Mouse (Mus musculus) liver, embryonic 14.5 days (tissue): ENCODE results near the gene Mup20. TPM values are rescaled to one million over a fixed set of nuclear protein-coding genes. Genes with fewer than 3 reads are reported as not detected.
"Not testable (repeated sequence)": the region's sequence is repeated elsewhere in the genome, so short reads cannot be mapped to it uniquely, and the experiment has no call there.

Experiments
- ATAC-seq: fragments of 200-750 bp; cut with Nextera tagmentation; 2 replicates; pipeline ENCODE4 v1.8.0; 2017; ENCODE audit warnings: moderate number of reproducible peaks, mild to moderate bottlenecking, moderate library complexity; ENCODE audit not compliant: insufficient read depth
- DNase-seq, 3 experiments: peaks; one replicate each; pipeline ENCODE4 v3.0.0-alpha.2; 2012 to 2013; ENCODE audit warnings: low read depth in 3 of 3, low spot score in 3 of 3
- H3K27ac ChIP-seq: fragments of 300-500 bp; sonication (generic); 2 replicates; pipeline ENCODE4 v1.5.1; 2014; ENCODE audit warnings: moderate library complexity, mild to moderate bottlenecking, control low read depth, inconsistent platforms
- H3K27me3 ChIP-seq: fragments of 300-500 bp; sonication (generic); 2 replicates; pipeline ENCODE4 v1.6.1; 2014; ENCODE audit warnings: mild to moderate bottlenecking, low read length, moderate library complexity; ENCODE audit not compliant: control insufficient read depth, insufficient read depth
- H3K36me3 ChIP-seq: fragments of 300-500 bp; sonication (generic); replicated peaks from 2 replicates; pipeline ENCODE4 v1.6.1; 2014; ENCODE audit warnings: low read depth; ENCODE audit not compliant: control insufficient read depth, insufficient read depth
- H3K4me1 ChIP-seq, 2 experiments: fragments of 200-500 bp in 1 of 2; fragments of 300-500 bp in 1 of 2; sonication (generic) in 1 of 2; replicated peaks; 2 replicates each; pipeline ENCODE4 v1.6.1; 2012 to 2014; ENCODE audit warnings: antibody characterized with exemption in 1 of 2, inconsistent platforms in 1 of 2, low read length in 1 of 2; ENCODE audit not compliant: control insufficient read depth in 2 of 2, insufficient read depth in 2 of 2
- H3K4me2 ChIP-seq: fragments of 300-500 bp; sonication (generic); 2 replicates; pipeline ENCODE4 v1.6.1; 2014; ENCODE audit warnings: low read depth, mild to moderate bottlenecking, control low read depth, moderate library complexity
- H3K4me3 ChIP-seq, 2 experiments: fragments of 200-500 bp in 1 of 2; fragments of 300-500 bp in 1 of 2; sonication (generic) in 1 of 2; 2 replicates each; pipeline ENCODE4 v1.5.1; 2012 to 2014; ENCODE audit warnings: low read depth in 2 of 2, low read length in 2 of 2, mild to moderate bottlenecking in 2 of 2, control low read depth in 1 of 2, inconsistent platforms in 1 of 2, moderate library complexity in 1 of 2; ENCODE audit not compliant: insufficient read depth in 1 of 2
- H3K9ac ChIP-seq: fragments of 300-500 bp; sonication (generic); replicated peaks from 2 replicates; pipeline ENCODE4 v1.6.1; 2014; ENCODE audit warnings: mild to moderate bottlenecking, control low read depth, moderate library complexity
- H3K9me3 ChIP-seq: fragments of 300-500 bp; sonication (generic); 2 replicates; pipeline ENCODE4 v1.6.1; 2016; ENCODE audit warnings: low read length, mixed read lengths; ENCODE audit not compliant: control insufficient read depth
- CTCF ChIP-seq: IDR thresholded peaks from 2 replicates; pipeline ENCODE4 v1.5.1; 2016; ENCODE audit warnings: antibody characterized with exemption, low read depth, control low read depth
- EP300 ChIP-seq: IDR thresholded peaks from 2 replicates; pipeline ENCODE4 v1.6.1; 2016; ENCODE audit warnings: antibody characterized with exemption, low read depth
- WGBS: fragments of 180-500 bp; shearing (Covaris S2); extraction: QIAGEN DNeasy Blood & Tissue Kit; methylation state at CpG from one replicate; pipeline ENCODE4 v1.1.7; 2014; ENCODE audit not compliant: insufficient replicate concordance; 5-methylcytosine and 5-hydroxymethylcytosine counted together
- polyA plus RNA-seq, 2 experiments: library from polyadenylated mRNA; depleted of rRNA in 1 of 2; stranded (reverse) in 1 of 2; unstranded in 1 of 2; fragments of >200 nt; fragmentation: Nextera tagmentation in 1 of 2; extraction: Ambion mirVana in 1 of 2; gene quantifications; 2 replicates each; pipeline versions ENCODE4 v1.2.1 to v1.2.3; 2012 to 2014

Gene Mup20
- polyA plus RNA-seq, 2 experiments = not detected

- no peak for TF ChIP-seq CTCF
- TF ChIP-seq EP300 = no peak
- H3K9me3 ChIP-seq = no peaks in the 10 kb centered on the region
- H3K27ac ChIP-seq = no peak overlapping the region
- 53% methylated on average over 1 of the region's 1 CpGs for WGBS
- H3K4me1 ChIP-seq = no peaks in the 10 kb centered on the region
- no peak overlapping the region for H3K9ac ChIP-seq
- DNase-seq = no peak
- H3K4me3 ChIP-seq = no peak overlapping the region
- H3K4me2 ChIP-seq = no peak overlapping the region
- no peaks in the 10 kb centered on the region for H3K36me3 ChIP-seq
- no peaks in the 10 kb centered on the region for H3K27me3 ChIP-seq
- ATAC-seq = no peak
These were observed 27.7 kb downstream of the Mup20 start for GRCm38 (mm10) chr4:62026281-62026680.

DNA sequence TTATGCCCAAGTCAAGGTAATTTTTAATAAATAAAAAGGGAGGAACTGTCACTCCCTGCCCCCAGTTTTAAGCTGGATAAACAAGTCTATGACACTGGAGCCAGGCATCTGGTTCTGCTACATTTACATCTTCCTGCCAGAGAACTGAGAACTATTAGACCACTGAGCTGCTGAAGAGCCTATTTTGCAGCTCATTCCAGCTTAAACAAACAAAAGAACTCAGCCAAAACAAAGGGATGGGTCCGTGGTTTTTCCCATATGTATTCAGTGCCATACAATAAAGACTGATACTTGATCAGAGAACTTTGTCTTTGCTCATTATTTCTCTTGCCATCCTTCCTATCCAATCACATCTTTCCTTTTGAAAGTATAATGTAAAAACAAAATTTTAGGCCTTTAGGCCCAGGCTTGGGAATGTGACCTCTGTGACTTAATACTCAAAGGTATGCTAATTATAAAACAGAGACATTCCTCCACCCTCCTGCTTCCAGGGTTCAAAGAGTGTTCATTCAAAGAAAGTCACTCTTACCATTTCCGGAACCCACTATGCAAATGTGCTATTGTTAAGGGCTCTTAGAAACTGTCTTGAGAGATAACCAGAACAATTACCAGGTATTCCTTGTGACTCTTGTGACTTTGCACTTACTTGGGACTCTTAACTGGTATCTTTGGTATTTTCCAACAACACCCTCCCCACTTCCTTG, 29.6 kb downstream of the Mup20 start:
- WGBS = 41% methylated on average over 2 of the region's 2 CpGs
- H3K4me1 ChIP-seq = no peaks in the 10 kb centered on the region
- no peak overlapping the region for H3K27ac ChIP-seq

GRCm38 (mm10) chr4:62023646-62024045, 30.3 kb downstream of the Mup20 start:
- H3K4me2 ChIP-seq = no peak overlapping the region
- H3K9ac ChIP-seq = no peak overlapping the region
- H3K36me3 ChIP-seq = no peaks in the 10 kb centered on the region
- 61% methylated on average over 4 of the region's 4 CpGs for WGBS
- no peaks in the 10 kb centered on the region for H3K27me3 ChIP-seq
- no peaks in the 10 kb centered on the region for H3K4me1 ChIP-seq
- H3K4me3 ChIP-seq = no peak overlapping the region
- TF ChIP-seq EP300 = no peak
- no peak for TF ChIP-seq CTCF
- no peak for ATAC-seq
- no peak for DNase-seq
- H3K27ac ChIP-seq = no peak overlapping the region
- H3K9me3 ChIP-seq = no peaks in the 10 kb centered on the region

More for the DNA sequence above, 29.6 kb downstream of the Mup20 start:
- H3K4me3 ChIP-seq = no peak overlapping the region
- H3K4me2 ChIP-seq = no peak overlapping the region
- ATAC-seq (no peak), DNase-seq (no peak)
- TF ChIP-seq CTCF (no peak), EP300 (no peak)
- H3K36me3 ChIP-seq = no peaks in the 10 kb centered on the region
- no peaks in the 10 kb centered on the region for H3K9me3 ChIP-seq
- H3K9ac ChIP-seq = no peak overlapping the region
- no peaks in the 10 kb centered on the region for H3K27me3 ChIP-seq

- Histone ChIP-seq H3K27me3 (no peaks in the 10 kb centered on the region), H3K36me3 (no peaks in the 10 kb centered on the region), H3K27ac (no peak overlapping the region), H3K9me3 (no peaks in the 10 kb centered on the region), H3K4me1 (no peaks in the 10 kb centered on the region), H3K4me2 (no peak overlapping the region), H3K4me3 (no peak overlapping the region), H3K9ac (no peak overlapping the region)
- 53% methylated on average over 2 of the region's 2 CpGs for WGBS
- no peak for TF ChIP-seq EP300
- no peak for TF ChIP-seq CTCF
- DNase-seq (no peak), ATAC-seq (no peak)
These were observed 30.8 kb downstream of the Mup20 start for GRCm38 (mm10) chr4:62023120-62023519.

GRCm38 (mm10) chr4:62020511-62020910, 33.4 kb downstream of the Mup20 start:
- DNase-seq = peak in 1 of 3 experiments; percentile 1
- not testable (repeated sequence) for H3K4me3 ChIP-seq, H3K4me1 ChIP-seq, H3K36me3 ChIP-seq, H3K27me3 ChIP-seq, H3K9me3 ChIP-seq, H3K9ac ChIP-seq, H3K27ac ChIP-seq, ATAC-seq, H3K4me2 ChIP-seq

Other genes with a start within 250 kb of the Mup20 start
- gene Mup5, start 218.9 kb downstream of the Mup20 start, polyA plus RNA-seq (2012; rRNA removed) = not detected in 2 replicates
- not detected in 2 replicates for gene Mup5, start 218.9 kb downstream of the Mup20 start, polyA plus RNA-seq (2014; fragmentation: Nextera tagmentation; extraction: Ambion mirVana)
- not detected in 2 replicates for gene Mup3, start 33.2 kb upstream of the Mup20 start, polyA plus RNA-seq (2012; rRNA removed)
- gene Mup3, start 33.2 kb upstream of the Mup20 start, polyA plus RNA-seq (2014; fragmentation: Nextera tagmentation; extraction: Ambion mirVana) = not detected in 2 replicates
- 0.06 TPM in 1 of 2 replicates, not detected in the other for gene Mup21, start 96.7 kb upstream of the Mup20 start, polyA plus RNA-seq (2012; rRNA removed)
- not detected in 2 replicates for gene Mup21, start 96.7 kb upstream of the Mup20 start, polyA plus RNA-seq (2014; fragmentation: Nextera tagmentation; extraction: Ambion mirVana)
- gene Zfp37, start 176.9 kb upstream of the Mup20 start, polyA plus RNA-seq (2012; rRNA removed) = 0.23 and 0.30 TPM in 2 replicates
- 0.28 and 0.36 TPM in 2 replicates for gene Zfp37, start 176.9 kb upstream of the Mup20 start, polyA plus RNA-seq (2014; fragmentation: Nextera tagmentation; extraction: Ambion mirVana)
- 4.1 and 4.2 TPM in 2 replicates for gene Slc31a2, start 208.4 kb upstream of the Mup20 start, polyA plus RNA-seq (2012; rRNA removed)
- gene Slc31a2, start 208.4 kb upstream of the Mup20 start, polyA plus RNA-seq (2014; fragmentation: Nextera tagmentation; extraction: Ambion mirVana) = 2.9 and 3.4 TPM in 2 replicates